Mouse (Mus musculus): Measurements from ENCODE around the gene Rnase13. TPM values are rescaled to one million over a fixed set of nuclear protein-coding genes. Genes with fewer than 3 reads are reported as not detected.

Rnase13 gene
- polyA plus RNA-seq (2014; fragmentation: Nextera tagmentation; extraction: Ambion mirVana) = not detected in 2 replicates

- Histone ChIP-seq H3K36me3 (ENCODE audit: control insufficient read depth, insufficient read depth, low read length) (no peaks in the 10 kb centered on the region), H3K4me2 (replicated peaks; ENCODE audit: low read depth, low read length) (no peak within 1 kb of the TSS), H3K9ac (replicated peaks; ENCODE audit: low read depth, low read length) (no peak within 1 kb of the TSS), H3K9me3 (ENCODE audit: control insufficient read depth, low read depth, low read length) (no peaks in the 10 kb centered on the region), H3K27me3 (ENCODE audit: control insufficient read depth, insufficient read depth, low read length) (no peaks in the 10 kb centered on the region), H3K4me3 (ENCODE audit: low read depth, low read length) (no peak within 1 kb of the TSS), H3K4me1 (ENCODE audit: control insufficient read depth, insufficient read depth, low read length) (peaks cover 11% of the 10 kb centered on the region), H3K27ac (ENCODE audit: low read length) (peak within 1 kb of the TSS; percentile 79; the same call in 1 of the 2 replicates)
- WGBS = 88% methylated on average over 7 of the region's 7 CpGs
- no peak for ATAC-seq (ENCODE audit: insufficient number of reproducible peaks, insufficient read depth, low FRiP score, low read depth)
These were observed at the start of gene Rnase13 for GRCm38 (mm10) chr14:51922571-51922865. Rnase13 (minus strand) TSS chr14:51922773.

- no peak for ATAC-seq (ENCODE audit: insufficient number of reproducible peaks, insufficient read depth, low FRiP score, low read depth)
- H3K4me3 ChIP-seq (ENCODE audit: low read depth, low read length) = no peak overlapping the region
- H3K36me3 ChIP-seq (ENCODE audit: control insufficient read depth, insufficient read depth, low read length) = no peaks in the 10 kb centered on the region
- H3K9me3 ChIP-seq (ENCODE audit: control insufficient read depth, low read depth, low read length) = no peaks in the 10 kb centered on the region
- H3K4me1 ChIP-seq (ENCODE audit: control insufficient read depth, insufficient read depth, low read length) = no peaks in the 10 kb centered on the region
- no peak overlapping the region for H3K27ac ChIP-seq (ENCODE audit: low read length)
- 68% methylated on average over 3 of the region's 3 CpGs for WGBS
- no peaks in the 10 kb centered on the region for H3K27me3 ChIP-seq (ENCODE audit: control insufficient read depth, insufficient read depth, low read length)
- H3K9ac ChIP-seq (replicated peaks; ENCODE audit: low read depth, low read length) = no peak overlapping the region
- H3K4me2 ChIP-seq (replicated peaks; ENCODE audit: low read depth, low read length) = no peak overlapping the region
These were observed 44.8 kb upstream of the Rnase13 start for GRCm38 (mm10) chr14:51967400-51967799.

DNA sequence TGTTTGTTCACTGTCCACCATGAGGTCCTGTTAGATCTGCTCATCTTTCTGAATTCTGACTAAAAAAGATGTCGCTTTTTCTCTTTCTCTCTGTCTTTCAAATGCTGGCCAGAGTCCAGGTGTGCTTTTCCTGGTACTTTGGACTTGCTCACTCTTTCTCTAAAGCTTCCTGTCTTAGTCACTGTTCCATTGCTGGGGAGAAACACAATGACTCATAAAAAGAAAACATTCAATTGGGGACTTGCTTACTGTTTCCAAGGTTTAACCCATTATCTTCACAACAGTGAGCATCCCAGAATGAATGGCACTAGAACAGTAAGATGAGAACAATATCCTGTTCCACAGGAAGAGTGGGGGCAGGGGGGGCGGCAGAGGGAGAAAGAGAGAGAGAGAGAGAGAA is 37.7 kb upstream of the Rnase13 start:
- Histone ChIP-seq H3K27me3 (ENCODE audit: control insufficient read depth, insufficient read depth, low read length) (no peaks in the 10 kb centered on the region), H3K4me2 (replicated peaks; ENCODE audit: low read depth, low read length) (no peak overlapping the region), H3K4me1 (ENCODE audit: control insufficient read depth, insufficient read depth, low read length) (no peaks in the 10 kb centered on the region), H3K9me3 (ENCODE audit: control insufficient read depth, low read depth, low read length) (no peaks in the 10 kb centered on the region), H3K9ac (replicated peaks; ENCODE audit: low read depth, low read length) (no peak overlapping the region), H3K27ac (ENCODE audit: low read length) (no peak overlapping the region), H3K4me3 (ENCODE audit: low read depth, low read length) (no peak overlapping the region), H3K36me3 (ENCODE audit: control insufficient read depth, insufficient read depth, low read length) (no peaks in the 10 kb centered on the region)
- no peak for ATAC-seq (ENCODE audit: insufficient number of reproducible peaks, insufficient read depth, low FRiP score, low read depth)
- 87% methylated on average over 2 of the region's 2 CpGs for whole genome bisulfite sequencing

DNA sequence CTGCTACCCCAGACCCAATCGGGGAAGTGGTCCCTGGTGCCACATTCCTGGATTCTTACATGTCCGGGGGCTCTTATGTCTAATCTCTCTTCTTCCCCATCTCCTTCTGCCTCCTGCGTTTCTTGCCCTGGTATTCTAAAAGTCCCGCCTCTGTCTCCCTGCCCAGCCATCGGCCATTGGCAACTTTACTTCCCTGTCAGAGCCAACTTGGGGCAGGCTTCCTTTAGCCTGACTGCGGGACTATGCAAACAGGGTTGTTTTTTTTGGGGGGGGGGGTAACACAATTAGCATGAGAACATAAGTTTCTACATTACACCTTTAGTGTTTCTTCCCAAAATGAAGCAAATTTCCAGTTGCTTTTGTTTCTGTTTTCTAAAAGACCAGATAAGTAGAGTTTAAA is 20.8 kb upstream of the Rnase13 start:
- H3K9me3 ChIP-seq (ENCODE audit: control insufficient read depth, low read depth, low read length) = no peaks in the 10 kb centered on the region; the same call in 1 of the 2 replicates
- ATAC-seq (ENCODE audit: insufficient number of reproducible peaks, insufficient read depth, low FRiP score, low read depth) = no peak
- no peaks in the 10 kb centered on the region for H3K4me1 ChIP-seq (ENCODE audit: control insufficient read depth, insufficient read depth, low read length)
- no peaks in the 10 kb centered on the region for H3K36me3 ChIP-seq (ENCODE audit: control insufficient read depth, insufficient read depth, low read length)
- no peak overlapping the region for H3K9ac ChIP-seq (replicated peaks; ENCODE audit: low read depth, low read length)
- no peak overlapping the region for H3K27ac ChIP-seq (ENCODE audit: low read length)
- no peak overlapping the region for H3K4me3 ChIP-seq (ENCODE audit: low read depth, low read length)
- H3K4me2 ChIP-seq (replicated peaks; ENCODE audit: low read depth, low read length) = no peak overlapping the region
- no peaks in the 10 kb centered on the region for H3K27me3 ChIP-seq (ENCODE audit: control insufficient read depth, insufficient read depth, low read length)
- WGBS = 75% methylated on average over 6 of the region's 6 CpGs

- no peak overlapping the region for H3K4me2 ChIP-seq (replicated peaks; ENCODE audit: low read depth, low read length)
- H3K27me3 ChIP-seq (ENCODE audit: control insufficient read depth, insufficient read depth, low read length) = no peaks in the 10 kb centered on the region
- no peaks in the 10 kb centered on the region for H3K36me3 ChIP-seq (ENCODE audit: control insufficient read depth, insufficient read depth, low read length)
- H3K4me1 ChIP-seq (ENCODE audit: control insufficient read depth, insufficient read depth, low read length) = no peaks in the 10 kb centered on the region
- 63% methylated on average over 7 of the region's 7 CpGs for WGBS
- H3K27ac ChIP-seq (ENCODE audit: low read length) = no peak overlapping the region
- no peak overlapping the region for H3K4me3 ChIP-seq (ENCODE audit: low read depth, low read length)
- no peak for ATAC-seq (ENCODE audit: insufficient number of reproducible peaks, insufficient read depth, low FRiP score, low read depth)
- H3K9ac ChIP-seq (replicated peaks; ENCODE audit: low read depth, low read length) = no peak overlapping the region
- no peaks in the 10 kb centered on the region; the same call in 1 of the 2 replicates for H3K9me3 ChIP-seq (ENCODE audit: control insufficient read depth, low read depth, low read length)
These were observed 19.7 kb upstream of the Rnase13 start for GRCm38 (mm10) chr14:51942236-51942635.

GRCm38 (mm10) chr14:51941577-51941976 is 19.0 kb upstream of the Rnase13 start:
- Histone ChIP-seq H3K9me3 (ENCODE audit: control insufficient read depth, low read depth, low read length) (no peaks in the 10 kb centered on the region; the same call in 1 of the 2 replicates), H3K4me1 (ENCODE audit: control insufficient read depth, insufficient read depth, low read length) (no peaks in the 10 kb centered on the region), H3K4me2 (replicated peaks; ENCODE audit: low read depth, low read length) (no peak overlapping the region), H3K27me3 (ENCODE audit: control insufficient read depth, insufficient read depth, low read length) (no peaks in the 10 kb centered on the region), H3K9ac (replicated peaks; ENCODE audit: low read depth, low read length) (no peak overlapping the region), H3K4me3 (ENCODE audit: low read depth, low read length) (no peak overlapping the region), H3K36me3 (ENCODE audit: control insufficient read depth, insufficient read depth, low read length) (no peaks in the 10 kb centered on the region), H3K27ac (ENCODE audit: low read length) (no peak overlapping the region)
- ATAC-seq (ENCODE audit: insufficient number of reproducible peaks, insufficient read depth, low FRiP score, low read depth) = no peak
- 73% methylated on average over 9 of the region's 9 CpGs for WGBS

DNA sequence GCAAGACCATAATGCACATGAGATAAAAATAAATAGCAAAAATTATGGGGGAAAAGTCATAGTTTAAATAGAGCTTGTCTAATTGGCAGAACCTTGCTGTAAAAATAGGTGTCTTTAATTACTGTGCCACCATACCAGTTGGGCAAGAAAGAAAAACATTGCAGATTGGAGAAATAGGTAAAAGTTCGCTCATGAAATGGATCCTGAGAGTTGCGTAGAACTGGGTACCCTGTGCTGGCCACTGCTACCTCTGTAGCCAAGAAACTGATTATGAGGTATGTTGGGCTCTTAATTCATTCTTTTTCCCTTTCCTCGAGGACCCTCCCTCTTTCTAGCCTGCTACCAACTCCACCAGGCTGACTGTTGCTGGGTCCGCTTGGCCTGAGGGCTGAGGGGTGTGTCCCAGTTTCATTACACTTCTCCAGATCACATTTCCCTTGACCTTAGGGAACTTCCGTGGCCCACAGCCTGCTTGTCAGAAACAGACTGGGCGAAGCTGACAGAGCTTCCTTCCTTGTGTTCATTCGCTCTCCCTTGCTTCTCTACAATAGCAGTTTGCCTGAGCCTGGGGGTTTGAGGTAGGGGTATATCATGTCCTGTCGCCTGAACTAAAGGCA is 18.5 kb upstream of the Rnase13 start:
- H3K4me3 ChIP-seq (ENCODE audit: low read depth, low read length) = no peak overlapping the region
- H3K4me1 ChIP-seq (ENCODE audit: control insufficient read depth, insufficient read depth, low read length) = no peaks in the 10 kb centered on the region
- no peaks in the 10 kb centered on the region; the same call in 1 of the 2 replicates for H3K9me3 ChIP-seq (ENCODE audit: control insufficient read depth, low read depth, low read length)
- H3K36me3 ChIP-seq (ENCODE audit: control insufficient read depth, insufficient read depth, low read length) = no peaks in the 10 kb centered on the region
- WGBS = 42% methylated on average over 8 of the region's 8 CpGs
- H3K27me3 ChIP-seq (ENCODE audit: control insufficient read depth, insufficient read depth, low read length) = no peaks in the 10 kb centered on the region
- no peak overlapping the region for H3K4me2 ChIP-seq (replicated peaks; ENCODE audit: low read depth, low read length)
- H3K9ac ChIP-seq (replicated peaks; ENCODE audit: low read depth, low read length) = no peak overlapping the region
- H3K27ac ChIP-seq (ENCODE audit: low read length) = no peak overlapping the region
- no peak for ATAC-seq (ENCODE audit: insufficient number of reproducible peaks, insufficient read depth, low FRiP score, low read depth)

GRCm38 (mm10) chr14:51939005-51939404 is 16.4 kb upstream of the Rnase13 start:
- ATAC-seq (ENCODE audit: insufficient number of reproducible peaks, insufficient read depth, low FRiP score, low read depth) = no peak
- WGBS = 84% methylated on average over 9 of the region's 9 CpGs
- H3K36me3 ChIP-seq (ENCODE audit: control insufficient read depth, insufficient read depth, low read length) = no peaks in the 10 kb centered on the region

More at GRCm38 (mm10) chr14:51939005-51939404, 16.4 kb upstream of the Rnase13 start:
- Histone ChIP-seq H3K9me3 (ENCODE audit: control insufficient read depth, low read depth, low read length) (no peaks in the 10 kb centered on the region; the same call in 1 of the 2 replicates), H3K27me3 (ENCODE audit: control insufficient read depth, insufficient read depth, low read length) (no peaks in the 10 kb centered on the region), H3K27ac (ENCODE audit: low read length) (no peak overlapping the region), H3K9ac (replicated peaks; ENCODE audit: low read depth, low read length) (no peak overlapping the region), H3K4me1 (ENCODE audit: control insufficient read depth, insufficient read depth, low read length) (no peaks in the 10 kb centered on the region), H3K4me2 (replicated peaks; ENCODE audit: low read depth, low read length) (no peak overlapping the region), H3K4me3 (ENCODE audit: low read depth, low read length) (no peak overlapping the region)
